In genomic region chr11:69921114-69922011, GRCm38 (mm10) we compare ENCODE assay signal across 8 mouse cellular contexts. TPM values are rescaled to one million over a fixed set of nuclear protein-coding genes. Genes with fewer than 3 reads are reported as not detected.
DNase-seq lines count a peak whose midpoint lies in the region; ATAC-seq lines count a peak whose summit lies in the region.

Gene Eif5a (minus strand): TSS chr11:69921958.

- H3K27ac ChIP-seq in heart, embryonic 14.5 days (replicated peaks in 1 of 2; ENCODE audit: control insufficient read depth in 1 of 2, insufficient read depth in 1 of 2, low read depth in 2 of 2, low read length in 2 of 2), result peak within 1 kb of the TSS; percentile 98 to 100
- H3K27ac ChIP-seq in liver, embryonic 13.5 days, result peak within 1 kb of the TSS; percentile 99
- H3K27ac ChIP-seq in stomach, embryonic 16.5 days (ENCODE audit: low read length), result peak within 1 kb of the TSS; percentile 99

- H3K4me3 ChIP-seq in heart, embryonic 14.5 days (ENCODE audit: control insufficient read depth in 1 of 2, insufficient read depth in 1 of 2, low read depth in 1 of 2, low read length in 2 of 2), result peak within 1 kb of the TSS; percentile 82 to 93
- peak within 1 kb of the TSS; percentile 91 for H3K4me3 ChIP-seq in liver, embryonic 13.5 days (replicated peaks)
- H3K4me3 ChIP-seq in stomach, embryonic 16.5 days (replicated peaks; ENCODE audit: low read length), result peak within 1 kb of the TSS; percentile 93

- no peaks in the 10 kb centered on the region for H3K27me3 ChIP-seq in heart, embryonic 14.5 days (ENCODE audit: control insufficient read depth, insufficient read depth, low read length)
- no peaks in the 10 kb centered on the region for H3K27me3 ChIP-seq in liver, embryonic 13.5 days
- no peaks in the 10 kb centered on the region for H3K27me3 ChIP-seq in stomach, embryonic 16.5 days (ENCODE audit: control insufficient read depth, insufficient read depth, low read length)

- under 1% methylated on average over 78 of the region's 78 CpGs for whole genome bisulfite sequencing in heart, embryonic 14.5 days
- WGBS in liver, embryonic 13.5 days (ENCODE audit: insufficient replicate concordance), result under 1% methylated on average over 78 of the region's 78 CpGs
- under 1% methylated on average over 78 of the region's 78 CpGs for WGBS in stomach, embryonic 16.5 days

- H3K9me3 ChIP-seq in heart, embryonic 14.5 days (ENCODE audit: control insufficient read depth, low read length), result no peaks in the 10 kb centered on the region
- H3K9me3 ChIP-seq in liver, embryonic 13.5 days (replicated peaks), result no peaks in the 10 kb centered on the region
- no peaks in the 10 kb centered on the region for H3K9me3 ChIP-seq in stomach, embryonic 16.5 days (replicated peaks; ENCODE audit: control insufficient read depth, low read length)

- peak within 1 kb of the TSS; percentile 95 for H3K9ac ChIP-seq in heart, embryonic 14.5 days (ENCODE audit: low read length)
- peak within 1 kb of the TSS; percentile 99 for H3K9ac ChIP-seq in liver, embryonic 13.5 days
- peak within 1 kb of the TSS; percentile 98 for H3K9ac ChIP-seq in stomach, embryonic 16.5 days (ENCODE audit: low read length)

- H3K4me1 ChIP-seq in heart, embryonic 14.5 days (ENCODE audit: control insufficient read depth in 2 of 2, insufficient read depth in 2 of 2, low read length in 2 of 2), result peaks cover 5 to 16% of the 10 kb centered on the region in 2 experiments
- peaks cover 56% of the 10 kb centered on the region for H3K4me1 ChIP-seq in liver, embryonic 13.5 days (replicated peaks)
- peaks cover 17% of the 10 kb centered on the region for H3K4me1 ChIP-seq in stomach, embryonic 16.5 days (ENCODE audit: control insufficient read depth, insufficient read depth, low read length)

- DNase-seq in c-Kit-negative CD71-positive TER-119-positive erythroid progenitor cells, embryonic 14.5 days (ENCODE audit: low read depth, low spot score), result peak; percentile 100
- DNase-seq in fibroblast of lung, adult 2 months (ENCODE audit: low read depth), result peak; percentile 100
- DNase-seq in kidney, postnatal 14 days, result peak; percentile 100
- DNase-seq in liver, embryonic 13.5 days, result peak; percentile 100
- peak; percentile 100 for DNase-seq in neural tube, embryonic 10.5 days (ENCODE audit: extremely low spot score, low spot score)

- peak; percentile 79 for ATAC-seq in CD4-positive, CD25-positive, alpha-beta regulatory T cell, adult 4 months
- peak; percentile 97 for ATAC-seq in heart, embryonic 14.5 days (ENCODE audit: insufficient number of reproducible peaks, insufficient read depth, low FRiP score, low read depth)
- ATAC-seq in liver, embryonic 13.5 days (ENCODE audit: low read depth), result peak; percentile 90
- peak; percentile 95 for ATAC-seq in stomach, embryonic 16.5 days (ENCODE audit: insufficient read depth, low FRiP score)

- peaks cover 31% of the 10 kb centered on the region for H3K36me3 ChIP-seq in heart, embryonic 14.5 days (ENCODE audit: control insufficient read depth, insufficient read depth, low read length)
- H3K36me3 ChIP-seq in liver, embryonic 13.5 days, result peaks cover 31% of the 10 kb centered on the region
- H3K36me3 ChIP-seq in stomach, embryonic 16.5 days (ENCODE audit: control insufficient read depth, insufficient read depth, low read length), result peaks cover 14% of the 10 kb centered on the region

- H3K4me2 ChIP-seq in heart, embryonic 14.5 days (ENCODE audit: low read length), result peak within 1 kb of the TSS; percentile 98
- peak within 1 kb of the TSS; percentile 98 for H3K4me2 ChIP-seq in liver, embryonic 13.5 days
- peak within 1 kb of the TSS; percentile 94 for H3K4me2 ChIP-seq in stomach, embryonic 16.5 days (ENCODE audit: low read depth, low read length)

RNA-seq across cellular contexts. Expression of gene Eif5a, which starts in this region (rescaled TPM):
- 1,000 to 10,000 TPM; 1,067 to 1,377 TPM for polyA plus RNA-seq in CD4-positive, CD25-positive, alpha-beta regulatory T cell, adult 4 months (2017; shearing (Covaris generic))
- polyA plus RNA-seq in heart, embryonic 14.5 days (2014; fragmentation: Nextera tagmentation; extraction: Ambion mirVana), result 1,047 and 1,081 TPM in 2 replicates
- 1,847 and 1,941 TPM in 2 replicates for polyA plus RNA-seq in liver, embryonic 13.5 days (2015; fragmentation: Nextera tagmentation; extraction: Ambion mirVana)
- 1,516 and 1,535 TPM in 2 replicates for polyA plus RNA-seq in stomach, embryonic 16.5 days (2015; fragmentation: Nextera tagmentation; extraction: Ambion mirVana)

Comparison
In these comparisons a context has a peak if more than half of its experiments do, and no peak if none do; other contexts are left out.
1. Peak in every context shown above with its lines: DNase-seq, ATAC-seq, H3K4me3 ChIP-seq and H3K27ac ChIP-seq.